Mouse (Mus musculus): ENCODE measurements around the gene Ccdc3.
"Not testable (repeated sequence)": the region's sequence is repeated elsewhere in the genome, so short reads cannot be mapped to it uniquely, and the experiment has no call there.

Gene Ccdc3

DNA sequence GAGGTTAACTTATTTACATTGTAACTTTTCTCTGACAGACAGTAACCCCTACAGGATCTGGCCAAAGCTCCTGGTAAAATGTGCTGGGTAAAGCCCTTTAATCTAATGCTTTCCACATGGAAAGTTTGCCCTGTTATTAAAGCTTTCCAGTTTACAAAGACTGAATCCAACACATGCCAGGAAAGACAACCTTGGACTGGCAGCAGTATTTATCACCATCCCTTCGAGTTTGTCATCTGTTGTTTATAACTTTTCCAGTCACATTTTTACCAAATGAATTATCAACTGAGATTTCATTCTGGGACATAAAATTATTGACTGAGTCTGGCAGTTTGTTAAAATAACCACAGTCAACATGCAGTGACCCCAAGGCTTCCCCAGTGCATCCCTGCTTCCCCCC is 77.0 kb downstream of the Ccdc3 start:
- DNase-seq (ENCODE audit: low spot score in 2 of 2), result no peak

GRCm38 (mm10) chr2:5215252-5215815 is 77.8 kb downstream of the Ccdc3 start:
- no peak for DNase-seq (ENCODE audit: low spot score in 2 of 2)

DNA sequence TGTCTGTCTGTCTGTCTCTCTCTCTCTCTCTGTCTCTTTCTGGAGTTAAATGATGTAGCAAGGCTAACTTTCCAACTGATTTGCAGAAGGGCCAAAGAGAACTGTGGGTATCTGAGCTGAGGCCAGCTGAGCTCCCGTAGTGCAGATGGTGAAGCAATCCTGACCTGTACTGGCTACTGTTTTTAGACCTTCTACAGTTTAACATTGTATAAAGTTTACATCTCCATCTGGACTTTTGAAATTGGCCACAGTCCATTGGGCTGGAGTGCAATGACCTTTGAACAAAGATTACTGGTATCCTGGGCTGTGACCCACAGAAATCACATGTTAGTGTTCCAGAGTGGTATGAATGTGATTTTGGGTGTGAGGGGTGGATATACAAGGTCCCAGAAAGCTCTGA is 81.6 kb downstream of the Ccdc3 start:
- no peak for DNase-seq (ENCODE audit: low spot score in 2 of 2)

DNA sequence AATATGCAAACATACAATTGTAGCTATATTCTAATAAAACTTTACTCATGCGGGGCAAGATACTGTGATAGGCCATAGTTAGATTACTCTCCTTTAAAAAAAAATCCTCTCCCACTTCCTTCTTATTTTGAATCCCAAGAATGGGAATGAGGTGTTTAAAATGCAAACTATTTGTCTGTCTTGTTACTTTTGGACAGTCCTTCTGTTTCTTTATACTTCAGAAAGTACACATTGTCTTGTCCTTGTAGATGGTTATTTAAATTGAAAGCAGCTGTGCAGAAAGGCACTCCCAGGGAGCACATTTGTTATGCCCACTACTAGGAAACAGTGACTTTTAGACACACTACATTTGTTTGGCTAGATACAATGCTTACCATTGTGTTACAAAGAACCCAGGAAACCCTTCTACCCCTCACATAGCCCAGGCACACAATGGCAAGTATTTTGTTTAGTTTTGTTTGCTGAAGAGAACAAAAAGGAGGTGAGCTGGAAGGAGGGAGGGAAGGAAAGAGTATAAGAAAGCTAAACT is 82.3 kb downstream of the Ccdc3 start:
- no peak for DNase-seq (ENCODE audit: low spot score in 2 of 2)

GRCm38 (mm10) chr2:5222571-5222970 is 85.0 kb downstream of the Ccdc3 start:
- no peak for DNase-seq (ENCODE audit: low spot score in 2 of 2)

DNA sequence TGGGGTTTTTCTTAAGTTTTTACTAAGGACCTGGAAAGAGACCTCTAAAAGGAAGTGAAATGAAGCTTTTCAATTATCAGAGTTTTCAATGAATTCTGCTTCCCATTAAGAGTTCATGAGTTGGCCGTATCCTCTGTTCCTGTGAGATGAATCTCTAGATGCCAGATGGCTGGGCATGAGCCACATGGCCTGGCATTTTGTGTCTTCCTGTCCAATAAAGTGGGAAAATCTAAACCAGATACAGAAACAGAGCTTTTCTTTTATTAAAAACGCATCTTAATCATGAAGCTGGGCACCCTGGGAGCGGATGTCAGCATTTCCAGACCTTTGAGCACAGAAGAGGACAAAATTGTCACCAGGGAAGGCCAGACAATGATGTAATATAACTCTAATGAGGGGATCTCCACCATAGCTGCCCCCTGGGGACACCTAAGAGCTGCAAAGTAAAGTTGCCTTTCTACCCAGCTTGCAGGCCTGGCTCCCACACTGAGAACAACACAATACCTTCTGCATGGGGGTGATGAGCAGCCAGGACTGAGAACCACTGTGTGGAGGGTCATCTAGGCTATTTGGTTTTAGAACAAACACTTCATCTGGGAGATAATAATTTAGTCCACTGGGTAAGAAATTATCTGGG is 99.4 kb downstream of the Ccdc3 start:
- DNase-seq (ENCODE audit: low spot score in 2 of 2), result no peak

DNA sequence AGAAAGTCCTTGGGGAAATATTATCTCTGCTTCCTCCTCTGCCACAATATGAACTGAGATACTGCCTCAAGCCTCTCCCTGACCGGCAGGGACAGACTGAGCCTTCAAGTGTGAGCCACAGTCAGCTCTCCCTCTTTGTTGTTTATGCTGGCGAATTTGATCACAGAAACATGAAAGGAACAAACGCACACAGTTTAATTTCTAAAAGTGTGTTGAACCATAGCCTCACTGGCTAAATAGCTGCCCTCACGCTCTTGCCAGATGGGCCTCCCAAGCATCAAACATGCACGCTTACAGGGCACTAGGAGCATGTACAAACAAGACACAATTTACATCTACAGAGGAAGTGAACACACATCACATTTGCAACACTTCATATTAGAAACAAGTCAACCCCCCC is 100.3 kb downstream of the Ccdc3 start:
- DNase-seq (ENCODE audit: low spot score in 2 of 2), result no peak

DNA sequence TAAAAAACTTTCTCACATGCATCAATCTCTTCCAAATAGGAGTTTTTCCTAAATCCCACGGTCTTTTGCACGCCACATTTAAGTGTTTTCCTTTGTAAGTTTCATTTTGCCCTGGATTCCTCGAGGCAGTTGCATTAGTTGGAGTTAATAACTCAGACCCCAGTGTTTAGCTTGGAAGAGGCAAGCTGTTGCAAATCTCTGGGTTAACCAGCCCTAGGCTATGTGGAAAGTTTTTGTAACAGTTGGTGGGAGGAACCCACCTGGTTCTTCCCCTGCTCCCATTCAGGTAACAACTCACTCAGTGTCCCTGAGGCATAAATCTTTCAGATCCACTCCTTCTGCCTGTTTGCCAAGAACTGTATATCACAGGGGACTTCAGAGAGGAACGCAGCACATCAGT is 101.9 kb downstream of the Ccdc3 start:
- no peak for DNase-seq (ENCODE audit: low spot score in 2 of 2)

DNA sequence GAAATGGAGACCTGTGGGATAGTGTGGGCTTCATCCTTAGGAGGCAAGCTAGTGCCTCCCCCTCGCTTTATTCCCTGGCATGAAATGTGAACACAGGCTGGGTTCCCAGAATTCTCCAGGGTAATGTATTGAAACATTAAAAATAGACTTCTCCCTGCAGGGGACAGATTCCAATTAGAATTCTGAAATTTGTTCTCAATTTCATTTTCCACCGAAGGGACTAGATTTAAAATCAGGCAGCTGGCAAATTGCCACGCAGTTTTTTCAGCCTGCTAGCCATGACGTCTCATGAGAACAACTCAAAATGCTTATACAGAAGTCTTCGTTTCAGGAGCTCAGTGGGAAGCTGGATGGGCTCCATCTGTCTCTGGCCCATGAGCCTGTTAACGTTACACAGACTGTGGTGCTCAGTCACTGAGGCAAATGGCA is 103.9 kb downstream of the Ccdc3 start:
- peak; percentile 35 to 56 for DNase-seq (ENCODE audit: low spot score in 2 of 2)

GRCm38 (mm10) chr2:5249199-5249598 is 111.6 kb downstream of the Ccdc3 start:
- DNase-seq (ENCODE audit: low spot score in 2 of 2), result not testable (repeated sequence)

DNA sequence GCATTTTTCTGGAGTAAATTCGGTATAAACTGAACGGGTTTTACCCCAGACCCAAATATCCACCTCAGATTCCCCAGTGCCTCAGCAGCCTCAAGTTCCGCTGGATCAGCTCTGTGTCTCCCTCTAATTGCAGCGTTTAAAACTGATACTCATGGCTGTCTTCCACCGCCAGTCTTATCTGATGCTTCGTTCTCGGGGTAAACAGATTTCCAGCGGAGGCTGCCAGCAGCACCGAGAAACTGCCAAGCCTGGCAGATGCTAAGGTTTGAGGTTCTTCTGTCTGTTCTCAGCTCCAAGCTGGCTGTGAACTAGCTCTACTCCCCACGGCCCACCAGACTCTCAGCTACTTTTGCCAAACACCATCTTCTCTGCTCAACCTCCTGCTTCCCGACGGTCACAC is 112.4 kb downstream of the Ccdc3 start:
- peak; percentile 35 to 45 for DNase-seq (ENCODE audit: low spot score in 2 of 2)

- no peak for DNase-seq (ENCODE audit: low spot score in 2 of 2)
Measured at GRCm38 (mm10) chr2:5258250-5258649, 120.7 kb downstream of the Ccdc3 start.

GRCm38 (mm10) chr2:5262279-5262678 is 124.7 kb downstream of the Ccdc3 start:
- DNase-seq (ENCODE audit: low spot score in 2 of 2), result no peak

DNA sequence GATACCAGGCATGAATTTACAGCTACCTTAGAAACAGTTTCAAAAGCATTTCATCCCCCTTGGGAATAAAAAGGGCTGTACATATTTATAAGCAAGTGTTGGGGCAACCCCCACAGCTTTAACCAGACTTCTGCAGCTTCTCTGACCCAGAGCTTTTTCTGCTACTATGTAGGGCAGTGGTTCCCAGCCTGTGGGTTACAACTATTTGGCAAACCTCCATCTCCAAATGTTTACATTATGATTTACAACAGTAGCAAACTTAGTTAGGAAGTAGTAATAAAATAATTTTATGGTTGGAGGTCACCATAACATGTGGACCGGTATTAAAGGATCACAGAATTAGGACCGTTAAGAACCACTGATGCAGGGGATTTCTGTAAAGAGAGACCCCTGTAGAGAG is 130.4 kb downstream of the Ccdc3 start:
- DNase-seq (ENCODE audit: low spot score in 2 of 2), result no peak

Measured in heart, adult 9 months (tissue).